Mouse (Mus musculus): ENCODE results near the gene AU040320. TPM values are rescaled to one million over a fixed set of nuclear protein-coding genes. Genes with fewer than 3 reads are reported as not detected.

The AU040320 gene
- polyA plus RNA-seq, 1 experiment from 2014 or later, result 24.1 TPM

DNA sequence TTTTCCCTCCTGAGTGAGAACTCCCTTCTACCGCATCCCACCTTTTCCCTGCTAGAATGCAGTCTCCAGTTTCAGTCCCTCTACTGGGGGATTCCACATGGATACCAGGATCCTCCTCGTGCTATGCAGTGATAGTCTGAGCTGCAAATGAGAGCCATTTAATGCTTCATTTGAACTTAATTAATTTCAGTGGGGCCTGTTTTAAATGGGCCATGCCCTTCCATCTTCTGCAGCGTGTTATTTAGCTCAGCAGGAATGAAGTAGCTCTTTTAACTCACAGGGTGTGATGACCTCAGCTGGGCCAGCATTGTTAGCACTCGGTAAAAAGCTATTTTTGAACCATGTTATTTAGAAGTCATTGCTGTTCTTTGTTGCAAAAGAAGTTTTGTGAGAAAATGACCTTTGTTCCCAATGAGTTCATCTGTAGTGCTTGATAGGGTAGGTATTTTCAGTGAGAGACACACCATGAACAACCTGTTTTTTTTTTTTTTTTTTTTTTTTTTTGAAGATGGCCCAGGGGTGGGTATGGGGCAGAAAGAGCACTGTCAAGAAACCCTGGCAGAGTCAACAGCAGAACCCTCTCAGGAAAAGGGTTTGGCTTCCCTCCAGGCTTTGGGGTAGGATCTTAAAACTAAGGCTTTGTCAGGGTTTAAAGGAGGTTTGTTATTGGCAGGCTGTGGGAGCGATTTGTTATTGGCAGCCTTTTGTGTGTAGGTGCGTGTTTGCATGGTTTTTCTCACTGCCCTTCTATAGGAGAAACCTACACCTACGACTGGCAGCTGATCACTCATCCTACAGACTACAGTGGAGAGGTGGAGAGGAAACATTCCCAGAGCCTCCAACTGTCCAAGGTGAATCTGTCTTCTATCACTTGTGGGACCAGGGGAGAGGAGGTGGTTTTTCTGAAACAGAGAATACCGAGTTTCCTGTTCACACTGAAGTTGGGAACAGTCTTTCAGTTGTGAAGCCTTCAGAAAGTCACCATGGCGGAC, 69.8 kb downstream of the AU040320 start:
- Histone ChIP-seq H3K4me3 (replicated peaks; ENCODE audit: low read length) (no peak overlapping the region), H3K36me3 (ENCODE audit: control insufficient read depth, insufficient read depth, low read length) (peaks cover 7% of the 10 kb centered on the region; the same call in 1 of the 2 replicates), H3K4me2 (ENCODE audit: low read depth, low read length) (no peak overlapping the region), H3K9me3 (replicated peaks; ENCODE audit: control insufficient read depth, low read length) (no peaks in the 10 kb centered on the region), H3K9ac (ENCODE audit: low read length) (no peak overlapping the region), H3K27me3 (ENCODE audit: control insufficient read depth, insufficient read depth, low read length) (no peaks in the 10 kb centered on the region), H3K4me1 (ENCODE audit: control insufficient read depth, insufficient read depth, low read length) (no peaks in the 10 kb centered on the region), H3K27ac (ENCODE audit: low read length) (no peak overlapping the region)
- 79% methylated on average over 9 of the region's 9 CpGs for WGBS
- ATAC-seq (ENCODE audit: insufficient read depth, low FRiP score), result no peak

DNA sequence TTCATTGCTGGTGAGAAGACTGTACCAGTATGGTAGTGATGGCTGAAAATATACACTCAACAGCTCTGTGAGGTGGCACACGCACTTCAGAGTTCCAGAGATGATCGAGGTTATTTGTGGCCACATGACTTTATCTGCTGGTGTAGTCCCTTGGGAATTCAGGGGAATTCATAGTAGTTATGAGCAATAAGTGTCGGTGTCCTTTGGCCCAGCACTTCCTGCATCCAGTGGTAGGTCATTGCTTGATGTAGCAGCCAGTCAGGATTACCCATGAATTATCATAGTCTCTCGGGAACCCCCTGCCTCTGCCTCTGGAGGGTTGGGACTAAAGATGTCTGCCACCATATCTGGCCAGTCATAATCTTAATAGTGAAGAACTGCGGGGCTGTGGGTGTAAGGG, 70.6 kb downstream of the AU040320 start:
- Histone ChIP-seq H3K9me3 (replicated peaks; ENCODE audit: control insufficient read depth, low read length) (no peaks in the 10 kb centered on the region), H3K9ac (ENCODE audit: low read length) (no peak overlapping the region), H3K4me3 (replicated peaks; ENCODE audit: low read length) (no peak overlapping the region), H3K27me3 (ENCODE audit: control insufficient read depth, insufficient read depth, low read length) (no peaks in the 10 kb centered on the region), H3K36me3 (ENCODE audit: control insufficient read depth, insufficient read depth, low read length) (peaks cover 7% of the 10 kb centered on the region; the same call in 1 of the 2 replicates), H3K27ac (ENCODE audit: low read length) (no peak overlapping the region), H3K4me2 (ENCODE audit: low read depth, low read length) (no peak overlapping the region), H3K4me1 (ENCODE audit: control insufficient read depth, insufficient read depth, low read length) (no peaks in the 10 kb centered on the region)
- ATAC-seq (ENCODE audit: insufficient read depth, low FRiP score), result no peak
- 88% methylated on average over 5 of the region's 5 CpGs for WGBS

DNA sequence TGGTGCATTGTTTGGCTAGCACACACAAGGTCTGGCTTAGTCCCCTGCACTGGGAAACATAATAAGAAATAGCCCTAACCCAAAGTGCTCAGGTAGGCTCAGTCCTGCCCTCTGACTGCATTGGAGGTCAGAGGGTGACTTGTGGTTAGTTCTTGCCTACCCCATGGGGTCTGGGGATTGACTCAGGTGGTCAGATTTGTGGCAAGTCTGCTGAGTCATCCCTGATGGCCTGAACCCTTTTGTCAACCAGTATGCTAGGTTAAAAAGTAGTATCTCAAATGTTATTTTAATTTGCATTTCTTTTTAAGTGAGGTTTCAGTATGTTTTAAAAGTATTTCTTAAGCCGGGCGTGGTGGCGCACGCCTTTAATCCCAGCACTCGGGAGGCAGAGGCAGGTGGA, 77.8 kb downstream of the AU040320 start:
- Histone ChIP-seq H3K9me3 (replicated peaks; ENCODE audit: control insufficient read depth, low read length) (no peaks in the 10 kb centered on the region), H3K36me3 (ENCODE audit: control insufficient read depth, insufficient read depth, low read length) (0 out of 2 replicates have a peak, but pooled peaks cover 3% of the 10 kb centered on the region)
- 98% methylated on average over 5 of the region's 5 CpGs for WGBS

DNA sequence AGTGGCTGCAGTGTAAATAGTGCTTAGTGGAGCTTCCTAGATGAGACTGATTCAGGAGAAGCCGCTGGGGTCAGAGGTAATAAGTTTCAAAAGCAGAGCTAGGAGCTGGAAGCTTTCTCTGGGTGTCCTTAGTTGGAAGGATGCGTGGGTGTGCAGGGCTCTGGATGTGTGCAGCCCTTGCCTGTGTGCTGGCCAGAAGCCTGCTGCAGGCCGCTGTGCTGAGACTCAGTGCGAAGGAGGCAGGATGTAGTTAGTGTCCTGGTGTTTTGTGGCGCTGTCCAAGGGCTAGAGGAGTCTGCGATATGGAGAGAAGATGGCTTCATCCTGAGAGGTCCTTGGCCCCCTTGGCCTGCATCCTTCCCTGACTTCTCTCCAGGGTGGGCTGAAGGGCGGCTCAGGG, 85.5 kb downstream of the AU040320 start:
- no peak for ATAC-seq (ENCODE audit: insufficient read depth, low FRiP score)
- Histone ChIP-seq H3K36me3 (ENCODE audit: control insufficient read depth, insufficient read depth, low read length) (0 out of 2 replicates have a peak, but pooled peaks cover 6% of the 10 kb centered on the region), H3K27ac (ENCODE audit: low read length) (no peak overlapping the region), H3K9me3 (replicated peaks; ENCODE audit: control insufficient read depth, low read length) (no peaks in the 10 kb centered on the region), H3K27me3 (ENCODE audit: control insufficient read depth, insufficient read depth, low read length) (no peaks in the 10 kb centered on the region), H3K4me3 (replicated peaks; ENCODE audit: low read length) (no peak overlapping the region), H3K4me1 (ENCODE audit: control insufficient read depth, insufficient read depth, low read length) (no peaks in the 10 kb centered on the region), H3K4me2 (ENCODE audit: low read depth, low read length) (no peak overlapping the region), H3K9ac (ENCODE audit: low read length) (no peak overlapping the region)
- 81% methylated on average over 7 of the region's 7 CpGs for WGBS

More for the DNA sequence above, 77.8 kb downstream of the AU040320 start:
- ATAC-seq (ENCODE audit: insufficient read depth, low FRiP score), result no peak
- no peak overlapping the region for H3K4me3 ChIP-seq (replicated peaks; ENCODE audit: low read length)
- H3K9ac ChIP-seq (ENCODE audit: low read length), result no peak overlapping the region
- H3K27ac ChIP-seq (ENCODE audit: low read length), result no peak overlapping the region
- H3K4me1 ChIP-seq (ENCODE audit: control insufficient read depth, insufficient read depth, low read length), result no peaks in the 10 kb centered on the region
- H3K4me2 ChIP-seq (ENCODE audit: low read depth, low read length), result no peak overlapping the region
- H3K27me3 ChIP-seq (ENCODE audit: control insufficient read depth, insufficient read depth, low read length), result no peaks in the 10 kb centered on the region

DNA sequence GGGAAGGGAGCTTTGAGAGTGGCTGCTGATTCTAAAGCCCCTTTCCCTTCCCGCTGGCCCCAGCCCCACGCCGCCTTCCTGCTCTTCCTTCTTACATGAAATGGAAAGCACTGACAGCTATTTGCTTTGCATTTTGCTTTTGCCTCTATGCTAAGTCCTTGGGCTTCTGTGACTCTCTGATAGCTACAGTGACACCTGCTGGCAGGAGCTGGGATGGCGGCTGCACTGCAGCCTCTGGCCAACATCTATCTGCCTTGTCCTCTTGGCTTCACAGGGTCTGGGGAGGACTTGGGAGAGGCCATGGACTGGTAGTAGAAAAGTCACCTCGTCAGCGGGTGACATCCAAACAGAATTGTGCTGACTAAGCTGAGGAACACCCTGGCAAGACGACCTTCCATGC, 86.5 kb downstream of the AU040320 start:
- 16% methylated on average over 7 of the region's 7 CpGs for WGBS

DNA sequence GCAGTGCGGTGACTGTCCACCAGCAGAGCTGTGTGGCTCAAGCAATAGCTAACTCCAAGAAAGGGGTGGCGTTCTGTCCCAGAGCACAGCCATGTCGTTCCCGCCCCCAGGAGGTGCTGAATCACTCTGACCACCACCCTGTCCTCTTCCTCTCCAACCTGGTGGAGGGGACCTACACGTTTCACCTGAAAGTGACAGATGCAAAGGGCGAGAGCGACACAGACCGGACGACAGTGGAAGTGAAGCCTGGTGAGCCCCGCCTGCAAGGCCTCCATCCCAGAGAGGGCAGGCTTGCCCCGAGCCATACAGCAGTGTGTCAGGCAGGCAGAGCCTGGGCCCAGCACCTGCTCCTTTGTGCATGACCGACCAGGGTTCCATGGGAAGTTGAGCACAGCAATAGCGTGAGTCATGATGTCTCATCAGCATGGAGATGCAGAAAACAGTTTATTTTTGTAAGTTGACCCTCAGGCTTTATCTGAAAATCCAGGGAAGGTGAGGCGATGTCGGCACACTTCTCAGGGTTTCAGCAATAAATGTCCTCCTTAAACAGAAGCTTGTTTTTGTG, 87.7 kb downstream of the AU040320 start:
- Histone ChIP-seq H3K27ac (ENCODE audit: low read length) (no peak overlapping the region), H3K27me3 (ENCODE audit: control insufficient read depth, insufficient read depth, low read length) (no peaks in the 10 kb centered on the region), H3K4me1 (ENCODE audit: control insufficient read depth, insufficient read depth, low read length) (no peaks in the 10 kb centered on the region), H3K9ac (ENCODE audit: low read length) (no peak overlapping the region), H3K4me3 (replicated peaks; ENCODE audit: low read length) (no peak overlapping the region), H3K4me2 (ENCODE audit: low read depth, low read length) (no peak overlapping the region), H3K36me3 (ENCODE audit: control insufficient read depth, insufficient read depth, low read length) (0 out of 2 replicates have a peak, but pooled peaks cover 6% of the 10 kb centered on the region), H3K9me3 (replicated peaks; ENCODE audit: control insufficient read depth, low read length) (no peaks in the 10 kb centered on the region)
- 91% methylated on average over 15 of the region's 15 CpGs for WGBS
- no peak for ATAC-seq (ENCODE audit: insufficient read depth, low FRiP score)

More for the DNA sequence above, 86.5 kb downstream of the AU040320 start:
- Histone ChIP-seq H3K36me3 (ENCODE audit: control insufficient read depth, insufficient read depth, low read length) (0 out of 2 replicates have a peak, but pooled peaks cover 6% of the 10 kb centered on the region), H3K4me1 (ENCODE audit: control insufficient read depth, insufficient read depth, low read length) (no peaks in the 10 kb centered on the region), H3K9ac (ENCODE audit: low read length) (no peak overlapping the region), H3K4me3 (replicated peaks; ENCODE audit: low read length) (no peak overlapping the region), H3K27ac (ENCODE audit: low read length) (no peak overlapping the region), H3K9me3 (replicated peaks; ENCODE audit: control insufficient read depth, low read length) (no peaks in the 10 kb centered on the region), H3K4me2 (ENCODE audit: low read depth, low read length) (no peak overlapping the region), H3K27me3 (ENCODE audit: control insufficient read depth, insufficient read depth, low read length) (no peaks in the 10 kb centered on the region)
- ATAC-seq (ENCODE audit: insufficient read depth, low FRiP score), result peak; percentile 37; the same call in 1 of the 2 replicates

DNA sequence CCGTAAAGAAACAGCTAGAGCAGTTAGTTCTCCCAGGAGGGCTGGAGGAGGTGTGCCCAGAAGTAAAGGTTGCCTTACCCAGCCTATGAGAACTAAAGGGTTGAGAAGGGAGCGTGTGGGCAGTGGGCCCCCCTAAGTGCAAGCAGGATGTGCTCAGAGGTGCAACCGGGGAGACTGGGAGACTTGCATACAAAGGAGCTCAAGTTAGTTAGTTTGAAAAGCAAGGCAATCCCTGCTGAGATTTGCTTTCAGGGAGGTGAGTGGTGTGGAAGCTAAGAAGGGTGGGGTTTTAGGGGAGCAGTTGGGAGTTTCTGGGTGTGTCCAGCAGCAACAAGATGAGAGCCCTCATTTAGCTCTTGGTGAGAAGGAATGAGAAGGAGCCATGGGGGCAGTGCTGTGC, 89.6 kb downstream of the AU040320 start:
- H3K27me3 ChIP-seq (ENCODE audit: control insufficient read depth, insufficient read depth, low read length), result no peaks in the 10 kb centered on the region
- H3K4me1 ChIP-seq (ENCODE audit: control insufficient read depth, insufficient read depth, low read length), result no peaks in the 10 kb centered on the region
- no peak overlapping the region for H3K9ac ChIP-seq (ENCODE audit: low read length)
- H3K27ac ChIP-seq (ENCODE audit: low read length), result no peak overlapping the region
- no peak overlapping the region for H3K4me3 ChIP-seq (replicated peaks; ENCODE audit: low read length)
- H3K9me3 ChIP-seq (replicated peaks; ENCODE audit: control insufficient read depth, low read length), result no peaks in the 10 kb centered on the region
- WGBS, result 56% methylated on average over 3 of the region's 3 CpGs
- 0 out of 2 replicates have a peak, but pooled peaks cover 3% of the 10 kb centered on the region for H3K36me3 ChIP-seq (ENCODE audit: control insufficient read depth, insufficient read depth, low read length)
- H3K4me2 ChIP-seq (ENCODE audit: low read depth, low read length), result no peak overlapping the region
- ATAC-seq (ENCODE audit: insufficient read depth, low FRiP score), result no peak

DNA sequence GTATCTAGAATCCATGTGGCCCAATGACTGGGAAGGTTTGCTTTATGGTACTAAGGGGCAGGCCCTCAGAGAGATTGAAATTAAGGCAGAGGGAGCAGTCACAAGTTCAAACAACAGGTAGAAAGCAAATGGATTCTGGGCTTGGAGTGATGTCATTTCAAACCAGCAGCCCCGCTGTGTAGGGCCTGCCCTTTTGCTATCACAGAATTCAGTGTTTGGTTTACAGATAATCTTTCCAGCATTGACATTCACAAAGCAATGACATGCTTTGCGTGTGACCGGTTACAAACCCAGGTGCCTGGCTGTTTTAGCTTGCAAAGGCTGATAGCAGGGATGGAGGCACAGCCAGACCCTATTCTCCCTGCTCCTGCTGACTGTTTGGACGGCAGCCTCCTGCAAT, 92.3 kb downstream of the AU040320 start:
- Histone ChIP-seq H3K4me1 (ENCODE audit: control insufficient read depth, insufficient read depth, low read length) (no peaks in the 10 kb centered on the region), H3K27ac (ENCODE audit: low read length) (no peak overlapping the region), H3K9me3 (replicated peaks; ENCODE audit: control insufficient read depth, low read length) (no peaks in the 10 kb centered on the region), H3K36me3 (ENCODE audit: control insufficient read depth, insufficient read depth, low read length) (no peaks in the 10 kb centered on the region), H3K9ac (ENCODE audit: low read length) (no peak overlapping the region), H3K27me3 (ENCODE audit: control insufficient read depth, insufficient read depth, low read length) (no peaks in the 10 kb centered on the region), H3K4me3 (replicated peaks; ENCODE audit: low read length) (no peak overlapping the region), H3K4me2 (ENCODE audit: low read depth, low read length) (no peak overlapping the region)
- 57% methylated on average over 4 of the region's 4 CpGs for WGBS
- peak; percentile 41; the same call in 1 of the 2 replicates for ATAC-seq (ENCODE audit: insufficient read depth, low FRiP score)

DNA sequence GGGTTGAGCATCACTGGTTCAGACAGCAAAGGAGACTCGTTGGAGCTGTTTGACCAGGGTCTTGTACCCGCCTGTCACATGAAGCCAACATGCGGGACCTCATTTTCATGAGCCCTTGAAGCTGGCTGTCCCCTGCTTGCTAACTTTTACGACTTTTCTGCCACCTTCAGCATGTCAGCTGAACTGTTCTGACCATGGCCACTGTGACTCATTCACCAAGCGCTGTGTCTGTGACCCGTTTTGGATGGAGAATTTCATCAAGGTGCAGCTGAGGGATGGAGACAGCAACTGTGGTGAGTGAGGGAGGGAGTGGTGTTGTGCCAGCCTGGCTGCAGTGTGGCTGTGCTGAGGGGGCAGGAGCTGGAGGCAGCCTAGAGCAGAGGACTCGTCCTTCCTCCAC, 93.6 kb downstream of the AU040320 start:
- Histone ChIP-seq H3K36me3 (ENCODE audit: control insufficient read depth, insufficient read depth, low read length) (no peaks in the 10 kb centered on the region), H3K27me3 (ENCODE audit: control insufficient read depth, insufficient read depth, low read length) (no peaks in the 10 kb centered on the region), H3K9me3 (replicated peaks; ENCODE audit: control insufficient read depth, low read length) (no peaks in the 10 kb centered on the region), H3K4me3 (replicated peaks; ENCODE audit: low read length) (no peak overlapping the region), H3K9ac (ENCODE audit: low read length) (no peak overlapping the region), H3K4me1 (ENCODE audit: control insufficient read depth, insufficient read depth, low read length) (no peaks in the 10 kb centered on the region), H3K4me2 (ENCODE audit: low read depth, low read length) (no peak overlapping the region), H3K27ac (ENCODE audit: low read length) (no peak overlapping the region)
- WGBS, result 62% methylated on average over 7 of the region's 7 CpGs
- ATAC-seq (ENCODE audit: insufficient read depth, low FRiP score), result no peak
